Mouse (Mus musculus) CH12.LX (cell line): ENCODE results near the gene Lpar5.

Experiments used
- CTCF ChIP-seq, 2 experiments: IDR thresholded peaks in 1 of 2; conservative IDR thresholded peaks in 1 of 2; 2 replicates each; pipeline ENCODE4 v1.5.1; 2011 to 2012; ENCODE audit warnings: low read depth in 2 of 2, low read length in 2 of 2, improper control_type of control experiment in 1 of 2, inconsistent platforms in 1 of 2, mild to moderate bottlenecking in 1 of 2, moderate library complexity in 1 of 2
- EP300 ChIP-seq: IDR thresholded peaks from 2 replicates; pipeline ENCODE4 v1.6.1; 2011; ENCODE audit warnings: low read length, improper control_type of control experiment
- IRF4 ChIP-seq: IDR thresholded peaks from 2 replicates; pipeline ENCODE4 v1.6.1; 2014; ENCODE audit warnings: low read depth, mild to moderate bottlenecking, inconsistent platforms, low read length, improper control_type of control experiment
- MEF2A ChIP-seq: IDR thresholded peaks from 2 replicates; pipeline ENCODE4 v1.6.1; 2014; ENCODE audit warnings: low read depth, mild to moderate bottlenecking, inconsistent platforms, low read length, improper control_type of control experiment, borderline replicate concordance
- PAX5 ChIP-seq: IDR thresholded peaks from 2 replicates; pipeline ENCODE4 v1.6.1; 2012; ENCODE audit warnings: low read length, inconsistent platforms, mixed read lengths
- POLR2A ChIP-seq: IDR thresholded peaks from 2 replicates; pipeline ENCODE4 v1.6.1; 2011; ENCODE audit warnings: low read depth, mild to moderate bottlenecking, improper control_type of control experiment, low read length
- TCF12 ChIP-seq: IDR thresholded peaks from 2 replicates; pipeline ENCODE4 v1.6.1; 2014; ENCODE audit warnings: low read depth, mild to moderate bottlenecking, inconsistent platforms, low read length, improper control_type of control experiment
- ZMIZ1 ChIP-seq: IDR thresholded peaks from 2 replicates; pipeline ENCODE4 v1.6.1; 2012; ENCODE audit warnings: low read depth, mild to moderate bottlenecking, inconsistent platforms, low read length, improper control_type of control experiment
- ZNF384 ChIP-seq: IDR thresholded peaks from 2 replicates; pipeline ENCODE4 v1.6.1; 2012; ENCODE audit warnings: low read depth, low read length, improper control_type of control experiment, inconsistent platforms

DNA sequence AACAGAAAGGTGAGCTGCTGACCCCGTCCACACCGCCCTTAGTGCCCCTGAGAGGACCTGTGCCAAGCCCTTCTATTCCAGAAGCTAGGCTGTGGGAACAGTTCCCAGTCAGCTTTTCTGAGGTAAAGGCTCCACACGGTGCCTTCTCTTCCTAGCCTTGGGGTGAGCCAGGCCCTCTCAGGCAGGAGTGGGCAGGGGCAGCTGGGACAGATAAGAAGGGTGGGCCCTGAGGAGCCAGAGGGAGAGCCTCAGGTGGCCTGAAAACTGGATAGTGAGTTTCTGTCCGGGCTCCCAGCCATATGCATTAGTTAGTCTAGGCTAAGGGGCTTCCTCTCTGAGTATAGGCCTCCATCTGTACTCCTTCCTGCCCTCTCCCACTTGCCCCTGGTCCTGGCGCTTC, 5.2 kb upstream of the Lpar5 start:
- TF ChIP-seq CTCF (conservative IDR thresholded peaks at IDR 0.05 in 1 of 2, IDR thresholded peaks at IDR 0.05 in 1 of 2; ENCODE audit: low read depth in 2 of 2, low read length in 2 of 2) (no peak), TCF12 (no peak), IRF4 (no peak), EP300 (no peak), ZMIZ1 (no peak), POLR2A (no peak), ZNF384 (no peak), PAX5 (no peak), MEF2A (no peak)
